Mouse (Mus musculus) erythroblast, embryonic 14.5 days (primary cell): ENCODE measurements around the gene Prkn. TPM values are rescaled to one million over a fixed set of nuclear protein-coding genes. Genes with fewer than 3 reads are reported as not detected.

Experiments used
- H3K27me3 ChIP-seq: 2 replicates; pipeline ENCODE4 v1.6.1; 2012; ENCODE audit warnings: inconsistent platforms; ENCODE audit not compliant: control insufficient read depth
- H3K36me3 ChIP-seq: 2 replicates; pipeline ENCODE4 v1.6.1; 2012; ENCODE audit warnings: mild to moderate bottlenecking, inconsistent platforms; ENCODE audit not compliant: control insufficient read depth
- H3K4me1 ChIP-seq: 2 replicates; pipeline ENCODE4 v1.6.1; 2012; ENCODE audit warnings: inconsistent platforms; ENCODE audit not compliant: control insufficient read depth
- H3K4me3 ChIP-seq: replicated peaks from 2 replicates; pipeline ENCODE3; 2012; ENCODE audit warnings: moderate library complexity, mild to moderate bottlenecking, inconsistent platforms
- H3K9me3 ChIP-seq: 2 replicates; pipeline ENCODE4 v1.6.1; 2012; ENCODE audit warnings: low read length, inconsistent platforms, mixed read lengths; ENCODE audit not compliant: control insufficient read depth
- GATA1 ChIP-seq: IDR thresholded peaks from 2 replicates; pipeline ENCODE4 v1.6.1; 2012; ENCODE audit warnings: low read length, inconsistent platforms, mixed read lengths
- TAL1 ChIP-seq: IDR thresholded peaks from 3 replicates; pipeline ENCODE4 v1.6.1; 2012; ENCODE audit warnings: low read length, inconsistent platforms, mixed read lengths
- polyA plus RNA-seq: library from polyadenylated mRNA; stranded (reverse); fragments of >175 nt; gene quantifications from 2 replicates; pipeline ENCODE4 v1.2.3, GENCODE M21; 2012

The Prkn gene
- polyA plus RNA-seq, 1 experiment: not detected

DNA sequence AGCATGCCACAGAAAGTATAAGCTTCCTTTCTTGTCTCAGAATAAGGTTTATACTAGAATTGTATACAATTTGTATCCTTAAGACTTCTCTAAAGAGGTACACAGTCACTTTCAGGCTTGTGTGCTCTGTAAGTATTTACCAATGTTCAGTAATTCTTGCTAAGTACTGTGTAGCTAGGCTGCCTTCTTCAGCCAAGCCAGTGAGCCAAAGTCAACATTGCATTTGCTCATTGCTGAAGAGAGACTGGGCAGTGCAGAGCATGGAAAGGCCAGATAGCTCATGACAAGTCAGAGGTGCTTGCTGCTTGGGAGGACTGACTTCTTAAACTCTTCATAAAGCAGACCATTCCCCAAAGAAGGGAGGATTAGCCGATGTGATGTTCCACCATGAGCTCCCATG lies 198.1 kb downstream of the Prkn start:
- H3K9me3 ChIP-seq: no peaks in the 10 kb centered on the region
- H3K36me3 ChIP-seq: no peaks in the 10 kb centered on the region
- H3K4me1 ChIP-seq: no peaks in the 10 kb centered on the region
- H3K27me3 ChIP-seq: no peaks in the 10 kb centered on the region
- H3K4me3 ChIP-seq: no peak overlapping the region
- TF ChIP-seq GATA1: no peak
- TF ChIP-seq TAL1: no peak

DNA sequence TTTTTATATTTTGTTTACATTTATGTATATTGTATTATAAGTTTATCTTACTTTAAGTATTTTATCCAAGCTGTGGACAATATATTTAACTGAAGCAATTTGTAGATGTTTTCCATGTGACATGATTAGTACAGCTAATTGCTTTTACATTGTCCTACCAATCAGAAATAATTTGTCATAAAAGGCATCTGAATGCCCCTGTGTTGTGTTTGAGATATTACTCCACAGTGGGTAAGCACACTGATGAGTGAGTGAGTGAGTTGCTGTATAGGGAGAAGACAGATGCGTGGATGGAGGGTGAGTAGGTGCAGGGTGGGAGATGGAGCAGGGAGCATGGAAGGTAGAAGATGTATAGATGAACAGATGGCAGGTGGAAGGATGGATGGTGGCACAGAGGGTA lies 218.8 kb downstream of the Prkn start:
- TF ChIP-seq TAL1 (no peak), GATA1 (no peak)
- Histone ChIP-seq H3K9me3 (no peaks in the 10 kb centered on the region), H3K36me3 (no peaks in the 10 kb centered on the region), H3K4me1 (no peaks in the 10 kb centered on the region), H3K27me3 (no peaks in the 10 kb centered on the region), H3K4me3 (no peak overlapping the region)

DNA sequence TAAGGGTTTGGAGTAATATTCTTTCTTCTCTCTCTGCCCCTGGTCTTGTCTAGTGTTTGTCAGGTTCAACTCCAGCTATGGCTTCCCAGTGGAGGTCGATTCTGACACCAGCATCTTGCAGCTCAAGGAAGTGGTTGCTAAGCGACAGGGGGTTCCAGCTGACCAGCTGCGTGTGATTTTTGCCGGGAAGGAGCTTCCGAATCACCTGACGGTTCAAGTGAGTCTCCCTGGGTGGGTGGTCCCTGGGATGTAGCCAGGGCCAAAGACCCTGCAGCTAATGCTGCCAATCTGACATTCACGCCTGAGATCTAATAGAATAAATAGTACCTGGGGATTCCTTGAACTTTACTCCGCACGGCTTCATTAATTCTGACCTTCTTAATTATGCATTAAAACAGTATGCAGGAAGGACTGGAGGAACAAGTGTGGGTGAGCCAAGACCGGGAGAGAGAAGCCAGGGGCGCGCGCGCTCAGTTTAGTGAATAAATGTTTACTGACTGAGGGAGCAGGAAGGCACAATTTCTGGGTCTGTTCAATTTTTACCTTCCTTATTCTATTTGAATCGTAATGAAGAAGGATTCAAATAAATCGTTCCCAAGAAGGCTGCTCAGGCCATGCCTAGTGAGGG lies 227.0 kb downstream of the Prkn start:
- H3K4me1 ChIP-seq: no peaks in the 10 kb centered on the region

DNA sequence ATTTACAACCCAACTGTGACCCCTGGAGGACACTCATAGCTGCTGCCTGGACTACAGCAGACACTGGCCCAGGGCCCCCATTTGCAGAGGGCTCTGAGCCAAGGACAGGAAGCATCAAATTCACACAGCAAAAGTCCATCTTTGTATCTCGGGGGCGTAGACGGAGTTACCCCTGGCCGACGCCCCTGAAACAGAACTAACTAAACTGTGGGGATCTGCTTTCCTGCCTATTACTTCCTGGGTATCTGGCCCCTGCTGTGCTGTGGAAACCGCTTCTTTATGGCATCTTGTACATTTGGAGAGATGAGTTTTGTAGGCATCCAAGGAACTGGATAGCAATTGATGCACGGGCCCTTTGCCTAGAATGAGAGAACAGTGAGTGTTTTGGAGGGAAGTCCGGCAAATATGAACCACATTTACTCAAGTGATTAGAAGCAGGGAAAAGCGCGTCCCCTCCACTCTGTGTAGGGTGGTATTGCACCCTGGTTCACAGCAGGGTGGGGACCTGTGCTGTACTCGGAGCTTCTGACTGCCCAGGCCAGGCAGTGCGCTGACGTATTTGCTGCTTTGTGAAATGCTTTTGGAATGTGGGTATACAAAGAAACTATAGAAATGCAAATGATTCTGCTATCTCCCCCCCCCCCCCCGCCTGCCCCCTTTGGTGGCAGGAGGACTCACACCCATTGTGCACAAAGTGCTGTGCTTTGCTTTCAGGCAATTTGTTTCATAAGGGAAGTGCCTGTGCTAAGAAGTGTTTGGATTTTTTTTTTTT lies 227.7 kb downstream of the Prkn start:
- H3K4me1 ChIP-seq: no peaks in the 10 kb centered on the region
- H3K9me3 ChIP-seq: no peaks in the 10 kb centered on the region
- no peak overlapping the region for H3K4me3 ChIP-seq
- H3K27me3 ChIP-seq: no peaks in the 10 kb centered on the region
- H3K36me3 ChIP-seq: no peaks in the 10 kb centered on the region
- TF ChIP-seq TAL1 (no peak), GATA1 (no peak)

More for the DNA sequence above, 227.0 kb downstream of the Prkn start:
- TF ChIP-seq GATA1: no peak
- TF ChIP-seq TAL1: no peak
- no peaks in the 10 kb centered on the region for H3K9me3 ChIP-seq
- H3K36me3 ChIP-seq: no peaks in the 10 kb centered on the region
- H3K27me3 ChIP-seq: no peaks in the 10 kb centered on the region
- no peak overlapping the region for H3K4me3 ChIP-seq

DNA sequence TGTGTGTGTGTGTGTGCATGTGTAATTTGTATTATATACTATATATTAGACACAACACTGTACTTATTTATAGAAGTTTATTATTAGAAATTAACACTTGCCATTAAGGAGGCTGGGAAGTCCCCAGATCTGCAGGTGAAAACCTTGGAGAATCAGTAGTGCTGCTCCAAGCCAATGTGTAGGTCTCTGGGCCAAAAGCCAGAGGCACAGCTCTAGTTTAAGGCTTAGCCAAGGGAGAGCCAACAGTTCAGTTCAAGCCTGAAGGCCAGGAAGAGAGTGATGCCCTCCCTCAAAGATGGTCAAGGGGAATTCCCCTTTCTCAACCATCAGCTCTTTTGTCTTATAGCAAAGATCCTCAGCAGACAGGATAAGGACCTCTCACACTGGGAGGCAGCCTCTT lies 230.8 kb downstream of the Prkn start:
- H3K36me3 ChIP-seq: no peaks in the 10 kb centered on the region
- no peak for TF ChIP-seq GATA1
- no peak for TF ChIP-seq TAL1
- H3K27me3 ChIP-seq: no peaks in the 10 kb centered on the region
- no peaks in the 10 kb centered on the region for H3K9me3 ChIP-seq
- H3K4me3 ChIP-seq: no peak overlapping the region
- no peaks in the 10 kb centered on the region for H3K4me1 ChIP-seq

DNA sequence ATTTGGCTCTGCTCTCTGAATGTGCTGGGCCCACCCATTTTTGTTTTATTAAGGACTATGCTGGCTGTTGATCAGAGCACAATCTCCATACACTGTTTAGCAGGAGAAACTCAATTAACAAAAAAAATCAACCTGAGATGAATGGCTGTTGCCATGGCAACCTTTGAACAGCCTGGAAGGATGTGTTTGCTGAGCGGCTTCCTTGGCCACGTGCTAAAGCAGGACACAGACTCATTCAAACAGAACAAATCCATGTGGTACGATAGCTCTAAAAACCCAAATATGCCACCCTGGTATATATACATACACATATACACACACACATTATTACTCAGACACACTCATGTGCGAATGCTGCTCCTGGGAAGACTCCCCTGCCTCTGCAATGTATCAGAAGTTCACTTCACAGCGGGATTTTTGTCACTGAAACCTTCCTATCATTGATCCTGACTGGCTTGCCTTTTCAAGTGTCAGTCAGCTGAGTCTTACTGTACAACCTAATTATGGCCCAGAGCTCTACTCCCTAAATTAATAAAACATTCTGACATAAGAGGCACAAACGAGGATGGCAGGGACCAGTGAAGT lies 236.2 kb downstream of the Prkn start:
- no peaks in the 10 kb centered on the region for H3K27me3 ChIP-seq

DNA sequence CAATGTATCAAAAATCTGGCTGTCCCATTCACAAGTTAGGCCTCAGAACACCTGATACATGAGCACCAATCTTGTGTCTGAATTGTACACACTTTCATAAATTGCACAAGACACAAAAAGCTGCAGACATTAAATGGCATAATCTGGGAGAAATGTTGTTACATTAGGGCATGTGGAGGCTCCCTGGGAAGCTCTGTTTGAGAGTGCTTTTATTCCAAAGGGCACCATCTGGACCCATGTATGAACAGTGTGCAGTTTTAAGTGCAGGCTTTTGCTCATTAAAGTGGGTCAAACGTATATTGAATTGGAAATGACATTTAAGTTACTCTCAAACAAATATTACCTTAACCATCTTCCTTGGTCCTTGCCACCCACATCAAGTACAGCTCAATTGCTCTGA lies 246.3 kb downstream of the Prkn start:
- no peaks in the 10 kb centered on the region for H3K36me3 ChIP-seq
- no peak overlapping the region for H3K4me3 ChIP-seq
- no peaks in the 10 kb centered on the region for H3K27me3 ChIP-seq
- H3K4me1 ChIP-seq: no peaks in the 10 kb centered on the region
- H3K9me3 ChIP-seq: no peaks in the 10 kb centered on the region
- TF ChIP-seq GATA1 (no peak), TAL1 (no peak)

More for the DNA sequence above, 236.2 kb downstream of the Prkn start:
- no peak for TF ChIP-seq TAL1
- no peak for TF ChIP-seq GATA1
- Histone ChIP-seq H3K4me1 (no peaks in the 10 kb centered on the region), H3K9me3 (no peaks in the 10 kb centered on the region), H3K4me3 (no peak overlapping the region), H3K36me3 (no peaks in the 10 kb centered on the region)

DNA sequence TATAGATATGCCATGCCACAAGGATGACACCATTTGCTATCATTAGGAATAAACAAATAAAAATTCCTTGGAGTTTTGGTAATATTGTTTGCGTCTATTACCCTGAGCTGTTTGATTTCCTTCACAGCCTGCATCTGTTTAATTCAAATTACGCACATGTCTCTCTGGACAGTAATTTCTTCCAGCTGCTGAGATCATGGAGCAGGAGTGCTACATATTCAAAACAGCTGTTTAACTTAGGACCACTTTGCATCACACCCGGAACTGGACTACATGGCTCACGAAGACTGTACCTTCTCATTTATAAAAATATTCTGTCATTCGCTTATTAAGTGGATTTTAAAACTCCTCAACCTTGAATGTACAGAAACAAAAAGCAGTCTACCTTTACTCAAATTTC lies 246.9 kb downstream of the Prkn start:
- Histone ChIP-seq H3K36me3 (no peaks in the 10 kb centered on the region), H3K9me3 (no peaks in the 10 kb centered on the region), H3K27me3 (no peaks in the 10 kb centered on the region), H3K4me3 (no peak overlapping the region), H3K4me1 (no peaks in the 10 kb centered on the region)
- TF ChIP-seq TAL1: no peak
- no peak for TF ChIP-seq GATA1

DNA sequence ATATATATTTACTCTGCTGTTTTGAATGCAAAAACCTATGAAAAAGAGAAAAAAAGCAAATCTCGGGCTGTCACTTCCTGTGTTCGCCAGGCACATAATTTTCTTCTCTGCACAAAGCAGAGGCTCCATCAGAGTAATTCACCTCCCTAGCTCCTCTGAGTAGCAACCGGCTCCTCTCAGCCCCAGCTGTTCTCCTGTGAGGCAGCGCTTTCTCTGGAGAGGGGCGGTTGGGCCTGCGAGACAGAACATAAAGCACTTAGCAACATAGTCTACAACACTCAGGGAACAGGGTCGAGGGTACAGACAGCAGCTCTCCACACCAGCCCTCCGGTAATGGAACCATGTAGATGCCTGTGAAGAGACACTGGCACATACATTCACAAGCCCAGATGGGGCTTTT lies 247.6 kb downstream of the Prkn start:
- Histone ChIP-seq H3K36me3 (no peaks in the 10 kb centered on the region), H3K4me3 (no peak overlapping the region), H3K27me3 (no peaks in the 10 kb centered on the region), H3K4me1 (no peaks in the 10 kb centered on the region), H3K9me3 (no peaks in the 10 kb centered on the region)
- TF ChIP-seq GATA1 (no peak), TAL1 (no peak)
